Mouse (Mus musculus) lung, postnatal 0 days (tissue): ENCODE data around the gene Zfp952.

Experiments
- CTCF ChIP-seq: IDR thresholded peaks from 2 replicates; pipeline ENCODE4 v1.5.1; 2016; ENCODE audit warnings: antibody characterized with exemption, mild to moderate bottlenecking
- EP300 ChIP-seq: IDR thresholded peaks from 2 replicates; pipeline ENCODE4 v1.6.1; 2016; ENCODE audit warnings: antibody characterized with exemption, mild to moderate bottlenecking, control low read depth

DNA sequence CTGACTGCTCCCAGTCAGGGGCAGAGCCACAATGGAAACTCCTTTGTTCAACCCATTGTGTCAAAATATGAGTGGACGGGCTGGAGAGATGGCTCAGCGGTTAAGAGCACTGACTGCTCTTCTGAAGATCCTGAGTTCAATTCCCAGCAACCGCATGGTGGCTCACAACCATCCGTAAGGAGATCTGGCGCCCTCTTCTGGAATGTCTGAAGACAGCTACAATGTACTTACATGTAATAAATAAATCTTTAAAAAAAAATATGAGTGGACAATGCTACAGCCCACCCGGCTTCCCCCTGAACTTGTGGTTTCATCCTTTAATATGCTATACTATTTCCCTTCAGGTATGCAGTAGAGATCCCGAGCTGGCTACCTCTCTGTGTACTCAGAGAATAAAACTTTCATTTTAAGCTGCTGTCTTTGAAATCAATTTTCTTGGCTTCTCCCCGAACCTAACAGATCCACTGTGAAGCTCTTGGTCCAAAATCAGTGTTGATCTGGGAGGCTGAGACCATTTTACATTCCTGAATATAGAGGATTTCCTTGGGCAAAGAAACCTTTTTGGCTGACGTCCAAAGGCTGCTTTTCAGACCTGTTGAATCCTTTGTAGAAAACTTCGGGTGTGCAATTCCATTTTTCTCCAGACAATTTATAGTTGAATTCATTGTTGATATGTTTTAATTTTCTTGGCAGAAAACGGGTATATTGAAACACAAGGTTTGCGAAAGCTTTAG lies 797 bp upstream of the Zfp952 start:
- TF ChIP-seq CTCF: peak; percentile 48
- no peak for TF ChIP-seq EP300
